Mouse (Mus musculus) megakaryocyte, embryonic 14.5 days (primary cell): Measurements from ENCODE around the gene Lrrc51.

Experiments
- FLI1 ChIP-seq: IDR thresholded peaks from 2 replicates; pipeline ENCODE4 v1.6.1; 2012; ENCODE audit warnings: low read length, inconsistent platforms, mixed read lengths
- GATA1 ChIP-seq: IDR thresholded peaks from 3 replicates; pipeline ENCODE4 v1.6.1; 2012; ENCODE audit warnings: mixed read lengths, low read length, inconsistent platforms, borderline replicate concordance

- no peak for TF ChIP-seq FLI1
- no peak for TF ChIP-seq GATA1
Measured at GRCm38 (mm10) chr7:101869163-101869500, 64.6 kb downstream of the Lrrc51 start.
